Mouse (Mus musculus) right cerebral cortex, postnatal 10 days (tissue): ENCODE data around the gene Tekt3.

Source experiments
- DNase-seq, 2 experiments: peaks; one replicate each; pipeline ENCODE4 v3.0.0; 2021; ENCODE audit warnings: low spot score in 2 of 2

Tekt3 gene

GRCm38 (mm10) chr11:63058375-63058952, 3.0 kb upstream of the Tekt3 start:
- no peak for DNase-seq

- no peak for DNase-seq
These were observed 1.5 kb upstream of the Tekt3 start for GRCm38 (mm10) chr11:63059911-63060310.

- no peak for DNase-seq
These were observed 5.1 kb downstream of the Tekt3 start for GRCm38 (mm10) chr11:63066526-63066925.

- DNase-seq: no peak
These were observed 8.6 kb downstream of the Tekt3 start for GRCm38 (mm10) chr11:63070081-63070480.

GRCm38 (mm10) chr11:63084536-63084935, 23.1 kb downstream of the Tekt3 start:
- no peak for DNase-seq

- no peak for DNase-seq
These were observed 27.2 kb downstream of the Tekt3 start for GRCm38 (mm10) chr11:63088672-63089071.

GRCm38 (mm10) chr11:63090210-63090609, 28.8 kb downstream of the Tekt3 start:
- no peak for DNase-seq

GRCm38 (mm10) chr11:63090986-63091385, 29.5 kb downstream of the Tekt3 start:
- DNase-seq: no peak

- DNase-seq: no peak
These were observed 30.8 kb downstream of the Tekt3 start for GRCm38 (mm10) chr11:63092271-63092670.

- no peak for DNase-seq
These were observed 32.1 kb downstream of the Tekt3 start for GRCm38 (mm10) chr11:63093601-63094000.

GRCm38 (mm10) chr11:63094496-63094895, 33.0 kb downstream of the Tekt3 start:
- DNase-seq: no peak

GRCm38 (mm10) chr11:63098016-63098415, 36.6 kb downstream of the Tekt3 start:
- no peak for DNase-seq

GRCm38 (mm10) chr11:63099390-63099789, 37.9 kb downstream of the Tekt3 start:
- DNase-seq: no peak

- peak; percentile 33 to 58 for DNase-seq
These were observed 41.8 kb downstream of the Tekt3 start for GRCm38 (mm10) chr11:63103256-63103655.

GRCm38 (mm10) chr11:63104026-63104425, 42.6 kb downstream of the Tekt3 start:
- DNase-seq: no peak

GRCm38 (mm10) chr11:63109230-63109775, 47.8 kb downstream of the Tekt3 start:
- no peak for DNase-seq

GRCm38 (mm10) chr11:63110329-63110728, 48.9 kb downstream of the Tekt3 start:
- DNase-seq: no peak

- no peak for DNase-seq
These were observed 53.6 kb downstream of the Tekt3 start for GRCm38 (mm10) chr11:63114807-63115641.

- DNase-seq: no peak
These were observed 55.2 kb downstream of the Tekt3 start for GRCm38 (mm10) chr11:63116652-63117051.

- DNase-seq: no peak
These were observed 55.8 kb downstream of the Tekt3 start for GRCm38 (mm10) chr11:63117266-63117665.

GRCm38 (mm10) chr11:63119791-63120190, 58.3 kb downstream of the Tekt3 start:
- DNase-seq: no peak

GRCm38 (mm10) chr11:63122249-63122648, 60.8 kb downstream of the Tekt3 start:
- DNase-seq: no peak

GRCm38 (mm10) chr11:63122776-63123350, 61.4 kb downstream of the Tekt3 start:
- no peak for DNase-seq
